Mouse (Mus musculus) MEL (cell line): ENCODE data around the gene Tm9sf2. TPM values are rescaled to one million over a fixed set of nuclear protein-coding genes. Genes with fewer than 3 reads are reported as not detected.

Experiments
- DNase-seq: peaks from one replicate; pipeline ENCODE4 v3.0.0; 2011; ENCODE audit warnings: low read depth, low spot score
- H3K27ac ChIP-seq: 2 replicates; pipeline ENCODE4 v1.5.1; 2012; ENCODE audit warnings: low read depth, mild to moderate bottlenecking, control low read depth, low read length, moderate library complexity; ENCODE audit not compliant: control insufficient read depth
- H3K27me3 ChIP-seq, 2 experiments: fragments of 150-350 bp in 1 of 2; sonication (generic) in 1 of 2; 2 replicates each; pipeline ENCODE4 v1.6.1; 2012; ENCODE audit warnings: low read length in 2 of 2, mild to moderate bottlenecking in 2 of 2, improper control_type of control experiment in 1 of 2, moderate library complexity in 1 of 2; ENCODE audit not compliant: insufficient read depth in 2 of 2, control insufficient read depth in 1 of 2
- H3K36me3 ChIP-seq, 2 experiments: 2 replicates each; pipeline ENCODE4 v1.6.1; 2012 to 2014; ENCODE audit warnings: low read length in 2 of 2, improper control_type of control experiment in 1 of 2, inconsistent platforms in 1 of 2, mild to moderate bottlenecking in 1 of 2; ENCODE audit not compliant: insufficient read depth in 2 of 2, control insufficient read depth in 1 of 2
- H3K4me1 ChIP-seq, 2 experiments: fragments of 150-350 bp in 1 of 2; sonication (generic) in 1 of 2; 2 replicates each; pipeline ENCODE4 v1.6.1; 2012; ENCODE audit warnings: low read length in 2 of 2, improper control_type of control experiment in 1 of 2, mild to moderate bottlenecking in 1 of 2; ENCODE audit not compliant: insufficient read depth in 2 of 2, control insufficient read depth in 1 of 2
- H3K4me3 ChIP-seq, 2 experiments: fragments of 150-350 bp in 1 of 2; sonication (generic) in 1 of 2; 2 replicates each; pipeline ENCODE4 v1.5.1; 2012; ENCODE audit warnings: low read depth in 2 of 2, low read length in 2 of 2, mild to moderate bottlenecking in 2 of 2, moderate library complexity in 2 of 2, control low read depth in 1 of 2, improper control_type of control experiment in 1 of 2; ENCODE audit not compliant: control insufficient read depth in 1 of 2, insufficient read depth in 1 of 2
- H3K79me2 ChIP-seq: 2 replicates; pipeline ENCODE4 v1.6.1; 2012; ENCODE audit warnings: mild to moderate bottlenecking, low read length, moderate library complexity; ENCODE audit not compliant: control insufficient read depth, poor library complexity, insufficient read depth
- H3K9ac ChIP-seq: 2 replicates; pipeline ENCODE4 v1.6.1; 2012; ENCODE audit warnings: low read depth, mild to moderate bottlenecking, control low read depth, low read length, moderate library complexity; ENCODE audit not compliant: control insufficient read depth, poor library complexity, severe bottlenecking
- H3K9me3 ChIP-seq: fragments of 150-350 bp; sonication (generic); replicated peaks from 2 replicates; pipeline ENCODE4 v1.6.1; 2012; ENCODE audit warnings: mild to moderate bottlenecking, low read length, improper control_type of control experiment, moderate library complexity; ENCODE audit not compliant: insufficient read depth
- CTCF ChIP-seq, 3 experiments: IDR thresholded peaks in 2 of 3; conservative IDR thresholded peaks in 1 of 3; 2 replicates each; pipeline ENCODE4 v1.5.1; 2011 to 2012; ENCODE audit warnings: low read length in 3 of 3, low read depth in 2 of 3, mild to moderate bottlenecking in 2 of 3, improper control_type of control experiment in 1 of 3, inconsistent platforms in 1 of 3, mixed read lengths in 1 of 3, moderate library complexity in 1 of 3; ENCODE audit not compliant: control insufficient read depth in 1 of 3, insufficient read depth in 1 of 3, poor library complexity in 1 of 3, severe bottlenecking in 1 of 3
- EP300 ChIP-seq, 2 experiments: IDR thresholded peaks; 2 replicates each; pipeline ENCODE4 v1.6.1; 2011; ENCODE audit warnings: improper control_type of control experiment in 2 of 2, low read length in 2 of 2, low read depth in 1 of 2, mild to moderate bottlenecking in 1 of 2
- GATA1 ChIP-seq: IDR thresholded peaks from 2 replicates; pipeline ENCODE4 v1.6.1; 2011; ENCODE audit warnings: low read depth, low read length, improper control_type of control experiment
- MAFK ChIP-seq: IDR thresholded peaks from 2 replicates; pipeline ENCODE4 v1.6.1; 2011; ENCODE audit warnings: low read depth, mild to moderate bottlenecking, low read length, improper control_type of control experiment, borderline replicate concordance
- MEF2A ChIP-seq: IDR thresholded peaks from 2 replicates; pipeline ENCODE4 v1.6.1; 2014; ENCODE audit warnings: low read depth, mild to moderate bottlenecking, inconsistent platforms, low read length, improper control_type of control experiment; ENCODE audit not compliant: poor library complexity, insufficient replicate concordance, severe bottlenecking; ENCODE audit errors: extremely low read depth
- MYB ChIP-seq: IDR thresholded peaks from 2 replicates; pipeline ENCODE4 v1.6.1; 2011; ENCODE audit warnings: mild to moderate bottlenecking, low read depth, low read length, improper control_type of control experiment
- NRF1 ChIP-seq: IDR thresholded peaks from 2 replicates; pipeline ENCODE4 v1.6.1; 2014; ENCODE audit warnings: low read depth, mild to moderate bottlenecking, inconsistent platforms, low read length, improper control_type of control experiment, moderate library complexity; ENCODE audit not compliant: poor library complexity, insufficient read depth, severe bottlenecking
- POLR2AphosphoS2 ChIP-seq: IDR thresholded peaks from 2 replicates; pipeline ENCODE4 v1.6.1; 2011; ENCODE audit warnings: low read length, improper control_type of control experiment
- POLR2AphosphoS5 ChIP-seq: IDR thresholded peaks from 2 replicates; pipeline ENCODE4 v1.6.1; 2012; ENCODE audit warnings: low read depth, borderline replicate concordance, mild to moderate bottlenecking, inconsistent platforms, low read length, moderate library complexity, mixed read lengths
- RAD21 ChIP-seq: IDR thresholded peaks from 2 replicates; pipeline ENCODE4 v1.6.1; 2011; ENCODE audit warnings: mild to moderate bottlenecking, low read depth, low read length, improper control_type of control experiment
- SIN3A ChIP-seq: IDR thresholded peaks from 2 replicates; pipeline ENCODE4 v1.6.1; 2012; ENCODE audit warnings: low read length, improper control_type of control experiment, inconsistent platforms
- SMC3 ChIP-seq: IDR thresholded peaks from 2 replicates; pipeline ENCODE4 v1.6.1; 2011; ENCODE audit warnings: low read depth, low read length, improper control_type of control experiment
- TAL1 ChIP-seq: IDR thresholded peaks from 2 replicates; pipeline ENCODE4 v1.6.1; 2012; ENCODE audit warnings: mild to moderate bottlenecking, inconsistent platforms, low read length, moderate library complexity, mixed read lengths
- TCF12 ChIP-seq: IDR thresholded peaks from 2 replicates; pipeline ENCODE4 v1.6.1; 2014; ENCODE audit warnings: low read depth, mild to moderate bottlenecking, inconsistent platforms, low read length, improper control_type of control experiment, moderate library complexity
- UBTF ChIP-seq: IDR thresholded peaks from 2 replicates; pipeline ENCODE4 v1.6.1; 2012; ENCODE audit warnings: low read depth, mild to moderate bottlenecking, inconsistent platforms, low read length, improper control_type of control experiment, moderate library complexity, borderline replicate concordance; ENCODE audit not compliant: insufficient read depth
- ZC3H11A ChIP-seq: IDR thresholded peaks from 2 replicates; pipeline ENCODE4 v1.6.1; 2012; ENCODE audit warnings: low read depth, mild to moderate bottlenecking, inconsistent platforms, low read length, improper control_type of control experiment
- ZMIZ1 ChIP-seq: IDR thresholded peaks from 2 replicates; pipeline ENCODE4 v1.6.1; 2012; ENCODE audit warnings: low read depth, mild to moderate bottlenecking, inconsistent platforms, low read length, improper control_type of control experiment, moderate library complexity
- ZNF384 ChIP-seq: IDR thresholded peaks from 2 replicates; pipeline ENCODE4 v1.6.1; 2012; ENCODE audit warnings: low read depth, mild to moderate bottlenecking, inconsistent platforms, low read length, improper control_type of control experiment
- polyA plus RNA-seq, 2 experiments: library from polyadenylated mRNA; stranded (reverse) in 1 of 2; unstranded in 1 of 2; fragments of >175 nt in 1 of 2; fragments of >200 nt in 1 of 2; gene quantifications; 2 replicates each; pipeline versions ENCODE4 v1.2.1 to v1.2.4; 2012; ENCODE audit warnings: low replicate concordance in 2 of 2, low read depth in 1 of 2; ENCODE audit not compliant: insufficient read length in 2 of 2, insufficient read depth in 1 of 2, missing spikeins in 1 of 2
- total RNA-seq: library from RNA; depleted of rRNA; stranded (reverse); fragments of 300-350 nt; gene quantifications from 2 replicates; pipeline ENCODE4 v1.2.3, GENCODE M21; 2012

Gene Tm9sf2
- total and polyA plus RNA-seq, 3 experiments: 59.6 to 62.7 TPM; not detected in 1

DNA sequence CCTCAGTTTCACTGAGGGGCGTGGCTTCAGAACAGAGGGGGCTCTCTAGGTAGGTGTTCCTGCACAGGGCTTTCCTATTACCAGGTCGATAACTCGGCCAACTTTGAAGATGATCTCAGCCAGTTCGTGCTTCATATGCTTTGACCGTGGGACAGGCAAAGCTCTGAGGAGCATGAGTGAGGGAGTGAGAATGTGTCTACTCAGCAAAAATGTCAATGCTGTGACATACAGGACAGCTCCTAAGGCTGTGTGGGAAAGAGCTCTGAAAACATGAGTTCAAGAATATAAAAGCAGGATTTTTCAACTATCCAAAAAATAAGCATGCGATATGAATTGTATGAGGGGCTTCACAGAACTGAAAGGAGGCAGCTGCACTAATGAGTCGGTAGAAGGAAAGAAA lies 23.3 kb upstream of the Tm9sf2 start:
- no peak for DNase-seq
- Histone ChIP-seq H3K36me3 (no peaks in the 10 kb centered on the region; a peak in 2 of 4 replicates), H3K27me3 (no peaks in the 10 kb centered on the region), H3K27ac (no peak overlapping the region), H3K9ac (no peak overlapping the region), H3K79me2 (no peaks in the 10 kb centered on the region), H3K9me3 (no peaks in the 10 kb centered on the region), H3K4me1 (peaks cover 2 to 6% of the 10 kb centered on the region in 2 experiments; a peak in 3 of 4 replicates), H3K4me3 (no peak overlapping the region)
- TF ChIP-seq MAFK: peak; percentile 79
- no peak for TF ChIP-seq GATA1

- peaks cover 10% of the 10 kb centered on the region in 2 experiments for H3K4me1 ChIP-seq
- no peak for TF ChIP-seq NRF1
- TF ChIP-seq ZC3H11A: no peak
- TF ChIP-seq CTCF (IDR thresholded peaks at IDR 0.05 in 2 of 3, conservative IDR thresholded peaks at IDR 0.05 in 1 of 3; ENCODE audit: control insufficient read depth in 1 of 3, insufficient read depth in 1 of 3, low read depth in 2 of 3, low read length in 3 of 3, poor library complexity in 1 of 3, severe bottlenecking in 1 of 3): no peak
- TF ChIP-seq ZMIZ1: no peak
- TF ChIP-seq SMC3: no peak
- TF ChIP-seq TCF12: no peak
- TF ChIP-seq SIN3A: no peak
- no peak for TF ChIP-seq ZNF384
- TF ChIP-seq MEF2A: no peak
- TF ChIP-seq POLR2AphosphoS5: no peak
- no peak for TF ChIP-seq POLR2AphosphoS2
- no peak for TF ChIP-seq MYB
- TF ChIP-seq TAL1: no peak
- no peak for TF ChIP-seq RAD21
- TF ChIP-seq EP300 (IDR thresholded peaks at IDR 0.05; ENCODE audit: low read depth in 1 of 2, low read length in 2 of 2): no peak
- TF ChIP-seq UBTF: no peak
- no peak overlapping the region for H3K27ac ChIP-seq
- H3K9ac ChIP-seq: no peak overlapping the region
- H3K79me2 ChIP-seq: no peaks in the 10 kb centered on the region
- no peak overlapping the region for H3K4me3 ChIP-seq
- DNase-seq: no peak
- no peaks in the 10 kb centered on the region for H3K9me3 ChIP-seq
- H3K27me3 ChIP-seq: no peaks in the 10 kb centered on the region
- H3K36me3 ChIP-seq: peaks cover 0 to 6% of the 10 kb centered on the region in 2 experiments; a peak in 2 of 4 replicates
These were observed 18.9 kb upstream of the Tm9sf2 start for GRCm38 (mm10) chr14:122087956-122088355.
